Mouse (Mus musculus) cortical plate, adult 2 months (tissue): ENCODE results near the gene Srpk2. TPM values are rescaled to one million over a fixed set of nuclear protein-coding genes. Genes with fewer than 3 reads are reported as not detected.
"Not testable (repeated sequence)": the region's sequence is repeated elsewhere in the genome, so short reads cannot be mapped to it uniquely, and the experiment has no call there.

Source experiments
- H3K27ac ChIP-seq: fragments of 200-500 bp; 2 replicates; pipeline ENCODE4 v1.5.1; 2012; ENCODE audit warnings: low read length, control low read depth, inconsistent platforms; ENCODE audit not compliant: insufficient read depth
- H3K4me1 ChIP-seq: fragments of 200-500 bp; 2 replicates; pipeline ENCODE4 v1.6.1; 2011; ENCODE audit warnings: low read length; ENCODE audit not compliant: control insufficient read depth, insufficient read depth
- H3K4me3 ChIP-seq: fragments of 200-500 bp; 2 replicates; pipeline ENCODE4 v1.5.1; 2011; ENCODE audit warnings: mild to moderate bottlenecking, low read length, control low read depth; ENCODE audit not compliant: insufficient read depth
- CTCF ChIP-seq: fragments of 200-500 bp; IDR thresholded peaks from 2 replicates; pipeline ENCODE4 v1.5.1; 2011; ENCODE audit warnings: mild to moderate bottlenecking, control low read depth, low read length; ENCODE audit not compliant: insufficient read depth; ENCODE audit errors: extremely low read depth
- POLR2A ChIP-seq: fragments of 200-500 bp; IDR thresholded peaks from 2 replicates; pipeline ENCODE4 v1.6.1; 2011; ENCODE audit warnings: mild to moderate bottlenecking, low read length, control low read depth; ENCODE audit not compliant: insufficient read depth; ENCODE audit errors: extremely low read depth
- polyA plus RNA-seq: library from polyadenylated mRNA; depleted of rRNA; stranded (reverse); fragments of >200 nt; gene quantifications from 2 replicates; pipeline ENCODE4 v1.2.3, GENCODE M21; 2012

Srpk2 gene
- polyA plus RNA-seq, 1 experiment: 91.5 TPM

- Histone ChIP-seq H3K4me1 (no peaks in the 10 kb centered on the region), H3K27ac (no peak overlapping the region), H3K4me3 (no peak overlapping the region)
- TF ChIP-seq CTCF (no peak), POLR2A (no peak)
Observed at GRCm38 (mm10) chr5:23649246-23649645, 35.2 kb downstream of the Srpk2 start.

- Histone ChIP-seq H3K4me3 (no peak overlapping the region), H3K27ac (no peak overlapping the region), H3K4me1 (no peaks in the 10 kb centered on the region)
- TF ChIP-seq POLR2A (no peak), CTCF (no peak)
Observed at GRCm38 (mm10) chr5:23645671-23646070, 38.7 kb downstream of the Srpk2 start.

- H3K27ac ChIP-seq, H3K4me3 ChIP-seq, H3K4me1 ChIP-seq: not testable (repeated sequence)
Observed at GRCm38 (mm10) chr5:23639193-23639592, 45.2 kb downstream of the Srpk2 start.

GRCm38 (mm10) chr5:23638023-23638422, 46.4 kb downstream of the Srpk2 start:
- Histone ChIP-seq H3K4me1 (no peaks in the 10 kb centered on the region), H3K4me3 (no peak overlapping the region), H3K27ac (no peak overlapping the region)
- TF ChIP-seq POLR2A: no peak
- TF ChIP-seq CTCF: no peak

- Histone ChIP-seq H3K27ac (no peak overlapping the region), H3K4me3 (no peak overlapping the region), H3K4me1 (no peaks in the 10 kb centered on the region)
- TF ChIP-seq CTCF (no peak), POLR2A (no peak)
Observed at GRCm38 (mm10) chr5:23637337-23637736, 47.1 kb downstream of the Srpk2 start.

- TF ChIP-seq POLR2A: no peak
- no peak for TF ChIP-seq CTCF
- Histone ChIP-seq H3K4me3 (no peak overlapping the region), H3K4me1 (peaks cover 6% of the 10 kb centered on the region; the same call in 1 of the 2 replicates), H3K27ac (no peak overlapping the region)
Observed at GRCm38 (mm10) chr5:23631490-23631889, 52.9 kb downstream of the Srpk2 start.

GRCm38 (mm10) chr5:23627221-23627620, 57.2 kb downstream of the Srpk2 start:
- H3K27ac ChIP-seq: no peak overlapping the region
- no peak for TF ChIP-seq CTCF
- TF ChIP-seq POLR2A: no peak

GRCm38 (mm10) chr5:23626173-23626572, 58.2 kb downstream of the Srpk2 start:
- TF ChIP-seq POLR2A (no peak), CTCF (no peak)

More at GRCm38 (mm10) chr5:23627221-23627620, 57.2 kb downstream of the Srpk2 start:
- Histone ChIP-seq H3K4me1 (peaks cover 6% of the 10 kb centered on the region; the same call in 1 of the 2 replicates), H3K4me3 (no peak overlapping the region)

GRCm38 (mm10) chr5:23620621-23621020, 63.8 kb downstream of the Srpk2 start:
- Histone ChIP-seq H3K27ac (no peak overlapping the region), H3K4me1 (no peaks in the 10 kb centered on the region), H3K4me3 (no peak overlapping the region)
- TF ChIP-seq POLR2A (no peak), CTCF (no peak)

More at GRCm38 (mm10) chr5:23626173-23626572, 58.2 kb downstream of the Srpk2 start:
- H3K4me1 ChIP-seq: peaks cover 3% of the 10 kb centered on the region; the same call in 1 of the 2 replicates
- H3K27ac ChIP-seq: no peak overlapping the region
- H3K4me3 ChIP-seq: no peak overlapping the region

GRCm38 (mm10) chr5:23618656-23619055, 65.8 kb downstream of the Srpk2 start:
- Histone ChIP-seq H3K4me1 (no peaks in the 10 kb centered on the region), H3K4me3 (no peak overlapping the region), H3K27ac (no peak overlapping the region)
- no peak for TF ChIP-seq CTCF
- TF ChIP-seq POLR2A: no peak

GRCm38 (mm10) chr5:23617104-23617415, 67.4 kb downstream of the Srpk2 start:
- H3K4me1 ChIP-seq: no peaks in the 10 kb centered on the region; the same call in 1 of the 2 replicates
- peak overlapping the region; percentile 11 for H3K27ac ChIP-seq
- no peak for TF ChIP-seq CTCF
- TF ChIP-seq POLR2A: no peak
- H3K4me3 ChIP-seq: peak overlapping the region; percentile 100
